In the genomic region with DNA sequence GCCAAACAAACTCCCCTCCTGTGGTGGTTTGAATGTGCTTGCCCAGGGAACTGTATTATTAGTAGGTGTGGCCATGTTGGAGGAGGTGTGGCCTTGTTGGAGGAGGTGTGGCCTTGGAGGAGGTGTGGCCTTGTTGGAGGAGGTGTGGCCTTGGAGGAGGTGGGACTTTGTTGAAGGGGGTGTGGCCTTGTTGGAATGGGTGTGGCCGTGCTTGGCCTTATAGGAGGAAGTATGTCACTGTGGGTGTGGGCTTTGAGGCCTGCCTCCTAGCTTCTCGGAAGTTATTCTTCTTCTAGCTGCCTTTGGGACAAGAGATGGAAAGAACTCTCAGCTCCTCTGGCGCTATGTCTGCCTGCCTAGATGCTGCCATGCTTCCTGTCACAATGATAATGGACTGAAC, we compare ENCODE assay signal across 27 mouse cellular contexts.
DNase-seq lines count a peak whose midpoint lies in the region; ATAC-seq and TF ChIP-seq lines count a peak whose summit lies in the region.
"Had no signal": no experiment of that assay in that cellular context is flagged by ENCODE, and none has a peak within 500 bp of the region (broad histone marks: within the 10 kb centered on the region; RNA-seq: fewer than 3 reads in every experiment).

No protein-coding gene starts in this region.

- 94% methylated on average over 3 of the region's 3 CpGs for WGBS in stomach, embryonic 16.5 days
- 87% methylated on average over 3 of the region's 3 CpGs for WGBS in stomach, postnatal 0 days

- H3K27ac ChIP-seq in stomach, embryonic 16.5 days (ENCODE audit: low read length): no peak overlapping the region
- no peak overlapping the region for H3K27ac ChIP-seq in stomach, postnatal 0 days (replicated peaks)
- H3K27ac ChIP-seq: embryonic facial prominence, embryonic 12.5 days; embryonic facial prominence, embryonic 15.5 days; gastrocnemius, adult 2 months; heart, embryonic 15.5 days; hindbrain, embryonic 10.5 days; hindbrain, embryonic 13.5 days; intestine, embryonic 15.5 days had no signal

- no peak overlapping the region for H3K4me3 ChIP-seq in stomach, embryonic 16.5 days (replicated peaks; ENCODE audit: low read length)
- no peak overlapping the region for H3K4me3 ChIP-seq in stomach, postnatal 0 days (ENCODE audit: low read depth, low read length)
- H3K4me3 ChIP-seq: embryonic facial prominence, embryonic 12.5 days; embryonic facial prominence, embryonic 15.5 days; gastrocnemius, adult 2 months; heart, embryonic 12.5 days; heart, embryonic 15.5 days; hindbrain, embryonic 10.5 days; hindbrain, embryonic 13.5 days; intestine, embryonic 15.5 days had no signal

- H3K4me2 ChIP-seq in stomach, embryonic 16.5 days (ENCODE audit: low read depth, low read length): no peak overlapping the region
- H3K4me2 ChIP-seq in stomach, postnatal 0 days (replicated peaks; ENCODE audit: low read depth): no peak overlapping the region
- H3K4me2 ChIP-seq: embryonic facial prominence, embryonic 12.5 days; embryonic facial prominence, embryonic 15.5 days; heart, embryonic 12.5 days; heart, embryonic 15.5 days; hindbrain, embryonic 13.5 days; intestine, embryonic 15.5 days had no signal

- ATAC-seq in stomach, embryonic 16.5 days (ENCODE audit: insufficient read depth, low FRiP score): 0 out of 2 replicates have a peak, but pooled peaks have one; percentile 21
- no peak for ATAC-seq in stomach, postnatal 0 days (ENCODE audit: low FRiP score, low TSS enrichment)
- ATAC-seq in megakaryocyte progenitor cell, adult 5-6 weeks (replicated peaks; ENCODE audit: poor library complexity): 0 out of 2 replicates have a peak, but pooled peaks have one; percentile 23
- ATAC-seq: forebrain, embryonic 14.5 days; forebrain, postnatal 0 days; hindbrain, embryonic 16.5 days; intestine, embryonic 15.5 days; Patski had no signal

- TF ChIP-seq EP300 in stomach, postnatal 0 days (optimal IDR thresholded peaks at IDR 0.05): no peak

- no peaks in the 10 kb centered on the region for H3K27me3 ChIP-seq in stomach, embryonic 16.5 days (ENCODE audit: control insufficient read depth, insufficient read depth, low read length)
- H3K27me3 ChIP-seq in stomach, postnatal 0 days (ENCODE audit: control insufficient read depth, insufficient read depth, low read length): no peaks in the 10 kb centered on the region
- H3K27me3 ChIP-seq: embryonic facial prominence, embryonic 12.5 days; embryonic facial prominence, embryonic 15.5 days; heart, embryonic 12.5 days; heart, embryonic 15.5 days; hindbrain, embryonic 13.5 days; intestine, embryonic 15.5 days had no signal

- no peaks in the 10 kb centered on the region for H3K4me1 ChIP-seq in stomach, embryonic 16.5 days (ENCODE audit: control insufficient read depth, insufficient read depth, low read length)
- H3K4me1 ChIP-seq in stomach, postnatal 0 days (replicated peaks; ENCODE audit: control insufficient read depth, insufficient read depth): no peaks in the 10 kb centered on the region
- H3K4me1 ChIP-seq: embryonic facial prominence, embryonic 12.5 days; embryonic facial prominence, embryonic 15.5 days; heart, embryonic 12.5 days; heart, embryonic 15.5 days; hindbrain, embryonic 10.5 days; intestine, embryonic 15.5 days had no signal

- no peak for TF ChIP-seq CTCF in stomach, postnatal 0 days (IDR thresholded peaks at IDR 0.05; ENCODE audit: low read depth)

- no peak overlapping the region for H3K9ac ChIP-seq in stomach, embryonic 16.5 days (ENCODE audit: low read length)
- H3K9ac ChIP-seq in stomach, postnatal 0 days (ENCODE audit: low read length): no peak overlapping the region
- H3K9ac ChIP-seq: embryonic facial prominence, embryonic 12.5 days; embryonic facial prominence, embryonic 15.5 days; forebrain, postnatal 0 days; heart, embryonic 12.5 days; heart, embryonic 15.5 days; hindbrain, embryonic 13.5 days; intestine, embryonic 15.5 days had no signal

- H3K36me3 ChIP-seq in stomach, embryonic 16.5 days (ENCODE audit: control insufficient read depth, insufficient read depth, low read length): no peaks in the 10 kb centered on the region
- no peaks in the 10 kb centered on the region for H3K36me3 ChIP-seq in stomach, postnatal 0 days (ENCODE audit: control insufficient read depth, insufficient read depth, low read length)
- H3K36me3 ChIP-seq: embryonic facial prominence, embryonic 12.5 days; embryonic facial prominence, embryonic 15.5 days; heart, embryonic 12.5 days; heart, embryonic 15.5 days; hindbrain, embryonic 10.5 days; hindbrain, embryonic 13.5 days; intestine, embryonic 15.5 days had no signal

- DNase-seq in stomach, postnatal 0 days (ENCODE audit: low spot score): no peak
- peak; percentile 86 for DNase-seq in R1 (ENCODE audit: low read depth, low spot score)
- DNase-seq in lung, postnatal 25 days (ENCODE audit: low spot score): no peak
- no peak for DNase-seq in layer of hippocampus, postnatal 14 days (ENCODE audit: low spot score in 2 of 2)
- DNase-seq: adrenal gland, postnatal 10 days; adrenal gland, postnatal 36 days; cerebellum, adult 18-20 months; cerebellum, adult 9-10 months; cerebellum, postnatal 14 days; forebrain, postnatal 0 days; gastrocnemius, adult 2 months; gastrocnemius, postnatal 25 days; heart, adult 18-20 months; heart, postnatal 10 days; heart, postnatal 36 days had no signal

- H3K9me3 ChIP-seq in stomach, embryonic 16.5 days (replicated peaks; ENCODE audit: control insufficient read depth, low read length): no peaks in the 10 kb centered on the region
- no peaks in the 10 kb centered on the region for H3K9me3 ChIP-seq in stomach, postnatal 0 days (ENCODE audit: control insufficient read depth, low read length)
- H3K9me3 ChIP-seq: embryonic facial prominence, embryonic 12.5 days; embryonic facial prominence, embryonic 15.5 days; heart, embryonic 15.5 days; hindbrain, embryonic 10.5 days; hindbrain, embryonic 13.5 days; intestine, embryonic 15.5 days had no signal
